Mouse (Mus musculus) midbrain, embryonic 15.5 days (tissue): ENCODE measurements at regions not wholly inside any gene's neighbourhood (a gene's known extent, or its start where the extent isn't known, plus 50 kb on each side); places are given as distances from the start of the nearest gene placed in this dataset.

Experiments
- ATAC-seq: fragments of 200-750 bp; cut with Nextera tagmentation; replicated peaks from 2 replicates; pipeline ENCODE4 v1.8.0; 2017; ENCODE audit warnings: moderate TSS enrichment
- H3K27ac ChIP-seq: fragments of 300-500 bp; sonication (generic); 2 replicates; pipeline ENCODE4 v1.5.1; 2015; ENCODE audit warnings: mild to moderate bottlenecking, inconsistent platforms
- H3K27me3 ChIP-seq: fragments of 300-500 bp; sonication (generic); replicated peaks from 2 replicates; pipeline ENCODE4 v1.6.1; 2015; ENCODE audit warnings: inconsistent platforms
- H3K36me3 ChIP-seq: fragments of 300-500 bp; sonication (generic); replicated peaks from 2 replicates; pipeline ENCODE4 v1.6.1; 2015; ENCODE audit warnings: inconsistent platforms
- H3K4me1 ChIP-seq: fragments of 300-500 bp; sonication (generic); 2 replicates; pipeline ENCODE4 v1.6.1; 2015; ENCODE audit warnings: inconsistent platforms
- H3K4me2 ChIP-seq: fragments of 300-500 bp; sonication (generic); 2 replicates; pipeline ENCODE4 v1.6.1; 2015; ENCODE audit warnings: inconsistent platforms, mild to moderate bottlenecking, moderate library complexity
- H3K4me3 ChIP-seq: fragments of 300-500 bp; sonication (generic); 2 replicates; pipeline ENCODE4 v1.5.1; 2015; ENCODE audit warnings: mild to moderate bottlenecking, inconsistent platforms
- H3K9ac ChIP-seq: fragments of 300-500 bp; sonication (generic); 2 replicates; pipeline ENCODE4 v1.6.1; 2015; ENCODE audit warnings: mild to moderate bottlenecking, inconsistent platforms
- H3K9me3 ChIP-seq: fragments of 300-500 bp; sonication (generic); 2 replicates; pipeline ENCODE4 v1.6.1; 2016; ENCODE audit warnings: inconsistent platforms
- WGBS: fragments of 180-500 bp; shearing (Covaris S2); methylation state at CpG from one replicate; pipeline ENCODE4 v1.1.7; 2015; ENCODE audit warnings: mixed read lengths; 5-methylcytosine and 5-hydroxymethylcytosine counted together

DNA sequence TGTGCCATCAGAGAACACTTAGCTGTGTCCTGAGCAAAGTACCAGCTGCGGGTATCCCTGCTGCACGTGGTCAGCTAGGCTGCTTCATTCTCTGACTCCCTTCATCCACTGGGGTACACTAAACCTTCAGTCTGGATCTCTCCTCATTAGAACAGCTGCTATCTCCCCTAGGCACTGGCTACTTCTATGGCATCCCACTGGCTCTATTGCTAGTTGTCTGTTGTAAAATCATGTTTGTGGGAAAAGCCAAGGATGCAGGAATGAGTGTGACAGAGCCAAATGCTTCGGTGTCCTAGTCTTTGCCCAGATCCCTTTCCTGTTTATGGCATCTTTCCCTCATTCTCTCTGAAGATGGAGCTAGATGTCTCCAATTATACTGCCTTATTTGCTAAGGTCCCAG lies 440.9 kb downstream of the Nbas start:
- Histone ChIP-seq H3K4me1 (no peaks in the 10 kb centered on the region), H3K4me3 (no peak overlapping the region), H3K9me3 (no peaks in the 10 kb centered on the region), H3K36me3 (no peaks in the 10 kb centered on the region), H3K27me3 (no peaks in the 10 kb centered on the region), H3K27ac (no peak overlapping the region), H3K4me2 (no peak overlapping the region), H3K9ac (no peak overlapping the region)
- WGBS = 91% methylated on average over 3 of the region's 3 CpGs
- no peak for ATAC-seq

DNA sequence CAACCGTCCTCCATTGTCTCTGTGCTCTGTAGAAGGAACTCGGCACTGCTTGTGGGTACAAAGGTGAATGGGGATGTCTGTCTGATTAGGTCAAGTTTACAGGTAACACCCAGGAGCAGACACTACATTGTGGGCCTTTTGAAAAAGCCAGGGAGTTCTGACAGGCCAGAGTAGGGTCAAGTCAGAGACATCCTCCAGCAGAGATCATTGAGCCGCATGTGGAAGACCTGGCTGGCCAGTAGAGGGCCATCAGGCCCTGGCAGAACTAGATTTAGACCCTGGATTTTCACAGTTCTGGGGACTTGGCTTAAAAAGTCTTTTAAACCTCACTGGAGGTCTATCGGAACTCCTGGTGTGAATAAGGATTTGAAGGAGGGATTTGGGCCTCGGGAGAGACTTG lies 438.8 kb downstream of the Nbas start:
- H3K9ac ChIP-seq = no peak overlapping the region
- H3K4me3 ChIP-seq = no peak overlapping the region
- ATAC-seq = no peak
- 81% methylated on average over 5 of the region's 5 CpGs for WGBS
- no peak overlapping the region for H3K4me2 ChIP-seq
- no peaks in the 10 kb centered on the region for H3K9me3 ChIP-seq
- no peaks in the 10 kb centered on the region for H3K36me3 ChIP-seq
- no peaks in the 10 kb centered on the region for H3K27me3 ChIP-seq
- no peaks in the 10 kb centered on the region for H3K4me1 ChIP-seq
- H3K27ac ChIP-seq = no peak overlapping the region

DNA sequence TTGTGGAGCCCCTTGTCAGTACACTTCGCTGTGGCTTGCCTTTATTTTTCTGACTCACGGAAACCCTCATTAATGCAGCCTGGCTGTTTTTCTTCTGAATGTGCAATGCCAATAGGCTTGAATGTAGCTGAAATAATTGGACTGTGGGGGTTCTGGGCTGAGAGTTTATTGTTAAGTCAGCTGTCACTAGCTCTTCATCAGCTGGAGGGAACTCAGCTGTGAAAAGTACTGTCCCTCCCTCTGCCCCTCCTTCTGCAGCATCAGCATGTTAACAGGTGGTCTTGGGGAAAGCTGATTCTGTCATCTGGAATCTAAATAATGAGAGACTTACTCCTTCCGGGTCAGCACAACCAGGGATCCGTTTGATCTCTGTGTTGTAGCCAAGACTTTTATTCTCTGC lies 437.6 kb downstream of the Nbas start:
- 22% methylated on average over 4 of the region's 4 CpGs for WGBS
- Histone ChIP-seq H3K4me2 (no peak overlapping the region), H3K4me3 (no peak overlapping the region), H3K36me3 (no peaks in the 10 kb centered on the region), H3K9ac (no peak overlapping the region), H3K4me1 (no peaks in the 10 kb centered on the region), H3K27me3 (no peaks in the 10 kb centered on the region), H3K9me3 (no peaks in the 10 kb centered on the region), H3K27ac (no peak overlapping the region)
- peak; percentile 53; the same call in 1 of the 2 replicates for ATAC-seq

DNA sequence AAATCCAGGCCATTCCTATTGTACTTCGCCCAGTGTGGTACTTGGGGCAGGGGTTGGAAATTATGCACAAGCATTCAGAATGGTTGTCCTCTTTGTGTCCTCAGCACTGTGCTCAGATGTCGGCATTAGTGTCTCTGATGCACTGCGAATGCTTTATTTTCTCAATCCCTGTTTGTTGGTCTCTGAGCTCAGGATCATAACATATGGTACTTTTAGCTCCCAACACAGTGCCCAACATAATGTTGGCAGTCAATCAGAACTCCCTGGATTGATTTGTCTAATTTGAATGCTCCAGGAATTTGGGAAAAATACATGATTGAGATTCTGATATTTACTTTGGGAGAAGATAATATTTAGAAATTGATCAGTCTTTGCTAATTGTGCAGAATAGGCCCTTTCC lies 434.7 kb downstream of the Nbas start:
- H3K4me1 ChIP-seq = no peaks in the 10 kb centered on the region
- ATAC-seq = no peak
- no peaks in the 10 kb centered on the region for H3K27me3 ChIP-seq
- H3K4me3 ChIP-seq = no peak overlapping the region
- H3K9ac ChIP-seq = no peak overlapping the region
- H3K36me3 ChIP-seq = no peaks in the 10 kb centered on the region
- no peaks in the 10 kb centered on the region for H3K9me3 ChIP-seq
- WGBS = 68% methylated on average over 3 of the region's 3 CpGs
- no peak overlapping the region for H3K27ac ChIP-seq
- no peak overlapping the region for H3K4me2 ChIP-seq

DNA sequence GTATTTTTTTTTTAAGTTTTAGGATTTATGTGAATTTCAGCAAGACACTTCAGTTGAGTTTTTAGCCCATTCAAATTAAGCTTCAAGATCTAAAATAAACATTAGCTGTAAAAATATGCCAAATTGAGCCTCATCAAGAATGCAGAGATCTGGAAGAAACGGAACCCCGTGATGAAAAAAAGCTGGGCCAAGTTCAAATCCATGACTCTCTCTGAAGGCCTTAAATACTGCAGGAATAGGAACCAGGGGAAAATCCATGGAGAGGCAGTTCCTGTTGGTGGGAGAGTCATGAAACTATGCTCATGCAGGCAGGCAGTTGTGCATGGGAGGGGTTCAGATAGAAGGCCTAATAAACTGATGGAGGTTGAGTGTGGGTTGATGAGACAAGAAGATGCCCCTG lies 430.9 kb downstream of the Nbas start:
- ATAC-seq = no peak
- WGBS = 85% methylated on average over 2 of the region's 2 CpGs

DNA sequence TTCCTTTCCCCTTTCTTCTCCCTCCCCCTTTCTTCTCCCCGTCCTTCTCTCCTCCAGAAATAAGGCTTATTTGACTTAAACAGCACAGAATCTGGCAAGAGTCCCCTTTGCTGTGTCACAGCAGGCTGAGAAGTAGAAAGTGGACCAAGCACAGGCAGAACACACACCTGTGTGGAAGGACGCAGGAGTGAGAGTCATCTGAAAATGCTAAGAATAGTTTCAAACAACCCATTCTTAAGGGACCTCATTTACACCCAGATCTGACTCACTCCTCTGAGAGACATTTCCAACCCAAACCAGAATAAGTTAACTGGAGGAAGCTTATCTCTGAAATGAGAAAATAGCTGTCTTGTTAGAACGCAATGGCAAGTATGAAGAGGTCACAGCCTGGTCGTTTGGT lies 429.9 kb downstream of the Nbas start:
- no peak overlapping the region for H3K27ac ChIP-seq
- no peak overlapping the region for H3K9ac ChIP-seq
- H3K36me3 ChIP-seq = no peaks in the 10 kb centered on the region
- 77% methylated on average over 4 of the region's 4 CpGs for WGBS
- no peaks in the 10 kb centered on the region for H3K4me1 ChIP-seq
- H3K4me3 ChIP-seq = no peak overlapping the region
- no peak for ATAC-seq
- H3K9me3 ChIP-seq = no peaks in the 10 kb centered on the region
- no peaks in the 10 kb centered on the region for H3K27me3 ChIP-seq
- H3K4me2 ChIP-seq = no peak overlapping the region

More for the DNA sequence above, 430.9 kb downstream of the Nbas start:
- Histone ChIP-seq H3K27ac (no peak overlapping the region), H3K36me3 (no peaks in the 10 kb centered on the region), H3K4me1 (no peaks in the 10 kb centered on the region), H3K4me3 (no peak overlapping the region), H3K9me3 (no peaks in the 10 kb centered on the region), H3K9ac (no peak overlapping the region), H3K4me2 (no peak overlapping the region), H3K27me3 (no peaks in the 10 kb centered on the region)

DNA sequence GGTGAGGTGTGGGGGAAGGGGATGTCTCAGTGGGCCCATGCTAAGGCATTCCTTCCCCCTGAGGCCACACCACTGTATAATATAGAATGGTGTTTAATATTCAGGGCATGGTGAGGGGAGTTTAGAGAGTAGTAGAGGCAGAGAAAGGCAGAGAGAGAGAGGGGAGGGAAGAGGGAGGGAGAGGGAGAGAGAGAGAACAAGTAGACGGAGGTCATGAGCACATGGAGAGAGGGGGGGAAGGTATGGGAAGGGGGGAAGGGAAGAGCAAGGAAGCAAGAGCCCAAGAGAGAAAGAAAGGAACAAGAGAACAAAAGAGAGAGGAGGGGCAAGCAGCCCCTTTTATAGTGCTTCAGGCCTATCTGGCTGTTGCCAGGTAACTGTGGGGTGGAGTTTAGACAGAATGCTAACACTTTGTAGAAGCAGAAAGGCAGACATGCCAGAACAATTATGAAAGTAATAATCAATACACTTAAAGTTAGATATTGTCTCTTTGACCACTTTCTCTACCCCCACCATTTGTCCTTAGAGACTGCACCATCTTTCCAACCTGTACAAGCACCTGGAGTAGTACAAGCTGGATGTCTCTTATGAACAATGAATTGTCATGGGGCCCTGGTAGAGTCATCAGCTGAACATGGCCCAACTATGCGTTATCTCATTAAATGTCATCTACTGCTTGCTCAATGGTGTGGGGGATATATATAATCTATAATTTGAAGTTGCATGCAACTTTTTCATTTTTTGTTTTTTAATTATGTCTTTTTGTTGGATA lies 422.6 kb downstream of the Nbas start:
- Histone ChIP-seq H3K27ac (no peak overlapping the region), H3K4me2 (no peak overlapping the region), H3K4me3 (no peak overlapping the region), H3K9ac (no peak overlapping the region), H3K9me3 (no peaks in the 10 kb centered on the region), H3K36me3 (no peaks in the 10 kb centered on the region), H3K4me1 (no peaks in the 10 kb centered on the region), H3K27me3 (no peaks in the 10 kb centered on the region)
- WGBS = 55% methylated on average over 2 of the region's 2 CpGs
- ATAC-seq = peak; percentile 52; the same call in 1 of the 2 replicates

DNA sequence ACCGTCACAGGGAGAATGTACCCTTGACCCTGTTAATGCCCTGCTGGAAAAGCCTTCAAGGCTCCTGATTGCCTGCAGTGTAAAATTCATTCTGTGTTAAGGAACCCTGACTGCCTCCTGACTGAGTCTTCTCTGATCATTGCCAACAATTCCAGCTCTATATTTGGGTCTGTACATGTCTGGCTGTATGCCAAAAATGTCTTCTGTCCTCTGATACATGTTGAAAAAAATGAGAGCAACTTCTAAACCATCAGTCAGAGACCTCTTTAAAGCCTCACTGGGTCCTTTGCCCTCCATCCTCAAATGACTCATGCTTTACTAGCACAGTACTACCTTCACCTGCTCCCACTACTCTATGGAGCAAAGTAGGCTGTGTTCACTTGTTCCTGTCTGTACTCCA lies 408.3 kb downstream of the Nbas start:
- H3K9ac ChIP-seq = no peak overlapping the region
- no peaks in the 10 kb centered on the region for H3K4me1 ChIP-seq
- H3K27ac ChIP-seq = no peak overlapping the region
- WGBS = 63% methylated on average over 1 of the region's 1 CpGs
- H3K9me3 ChIP-seq = no peaks in the 10 kb centered on the region
- H3K27me3 ChIP-seq = no peaks in the 10 kb centered on the region
- no peaks in the 10 kb centered on the region for H3K36me3 ChIP-seq
- no peak overlapping the region for H3K4me2 ChIP-seq
- ATAC-seq = peak; percentile 20; the same call in 1 of the 2 replicates
- H3K4me3 ChIP-seq = no peak overlapping the region

DNA sequence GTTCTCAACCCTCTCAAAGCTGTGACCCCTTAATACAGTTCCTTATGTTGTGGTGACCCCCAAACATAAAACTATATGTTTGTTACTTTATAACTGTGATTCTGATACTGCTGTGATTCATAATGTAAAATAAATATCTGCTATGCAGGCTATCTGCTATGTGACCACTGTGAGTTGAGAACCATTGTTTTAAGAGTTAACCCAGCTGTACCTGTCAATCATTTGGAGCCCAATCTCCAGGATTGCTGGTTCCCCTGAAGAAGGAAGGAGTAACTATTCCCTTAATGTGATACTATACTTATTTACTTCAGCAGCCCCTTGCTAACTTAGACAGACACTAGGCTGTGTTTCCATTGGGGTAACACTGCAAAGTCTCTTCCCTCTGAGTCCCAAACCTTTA lies 400.5 kb downstream of the Nbas start:
- Histone ChIP-seq H3K36me3 (no peaks in the 10 kb centered on the region), H3K4me3 (no peak overlapping the region), H3K4me1 (no peaks in the 10 kb centered on the region), H3K27me3 (no peaks in the 10 kb centered on the region), H3K4me2 (no peak overlapping the region), H3K27ac (no peak overlapping the region), H3K9ac (no peak overlapping the region), H3K9me3 (no peaks in the 10 kb centered on the region)
- no peak for ATAC-seq

DNA sequence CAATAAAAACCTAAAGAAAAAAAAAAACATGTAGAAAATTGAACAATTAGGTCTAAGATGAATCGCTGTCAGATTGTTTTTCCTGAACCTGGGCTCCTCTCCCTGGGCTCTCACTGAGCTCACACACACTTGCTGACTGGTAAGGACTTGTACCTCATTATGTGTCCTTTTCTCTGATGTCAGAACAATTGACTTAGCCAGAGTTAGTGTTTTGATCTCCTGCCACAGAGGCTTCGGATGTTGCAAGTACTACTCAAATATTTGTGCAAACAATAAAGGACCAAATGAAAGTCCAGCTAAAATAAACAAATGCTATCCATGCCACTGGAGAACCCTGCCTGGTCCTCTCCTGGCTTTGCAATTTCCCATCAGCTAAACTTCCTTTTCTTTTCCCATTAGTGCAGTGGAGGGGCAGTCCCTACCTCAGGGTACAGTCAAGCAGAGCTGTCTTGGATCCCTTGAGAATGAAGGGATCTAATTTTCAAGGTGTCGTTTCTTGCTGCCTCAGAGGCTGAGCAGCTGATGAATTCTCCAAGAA lies 399.6 kb downstream of the Nbas start:
- H3K9me3 ChIP-seq = no peaks in the 10 kb centered on the region
- 71% methylated on average over 3 of the region's 3 CpGs for WGBS
- no peaks in the 10 kb centered on the region for H3K27me3 ChIP-seq
- no peak for ATAC-seq
- no peaks in the 10 kb centered on the region for H3K4me1 ChIP-seq
- H3K36me3 ChIP-seq = no peaks in the 10 kb centered on the region
- no peak overlapping the region for H3K9ac ChIP-seq
- H3K4me2 ChIP-seq = no peak overlapping the region
- H3K27ac ChIP-seq = no peak overlapping the region
- H3K4me3 ChIP-seq = no peak overlapping the region

DNA sequence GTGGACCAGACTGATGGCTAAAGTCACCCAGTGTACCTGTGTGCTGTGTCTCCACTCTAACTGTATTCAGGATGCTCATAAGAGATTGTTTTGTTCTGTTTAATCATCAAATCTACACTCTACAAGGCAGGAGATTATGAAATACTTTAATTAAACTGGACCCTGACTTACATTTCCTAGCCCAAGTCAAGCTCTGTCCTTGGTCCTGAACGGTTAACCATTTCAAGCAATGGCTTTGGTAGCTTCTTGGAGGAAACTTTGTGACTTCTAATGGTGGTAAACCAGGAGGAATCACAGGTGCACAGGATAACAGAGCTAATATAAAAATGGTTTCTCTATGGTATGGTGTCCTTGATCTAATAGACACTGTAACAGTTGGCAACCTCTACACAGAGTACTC lies 370.4 kb downstream of the Nbas start:
- Histone ChIP-seq H3K36me3 (no peaks in the 10 kb centered on the region), H3K27me3 (no peaks in the 10 kb centered on the region), H3K9ac (no peak overlapping the region), H3K27ac (no peak overlapping the region), H3K4me2 (no peak overlapping the region), H3K4me1 (no peaks in the 10 kb centered on the region), H3K9me3 (no peaks in the 10 kb centered on the region), H3K4me3 (no peak overlapping the region)
- no peak for ATAC-seq
- 58% methylated on average over 1 of the region's 1 CpGs for WGBS
